Mouse (Mus musculus): ENCODE measurements around the gene Me1. TPM values are rescaled to one million over a fixed set of nuclear protein-coding genes. Genes with fewer than 3 reads are reported as not detected.

Me1 gene
- total and polyA plus RNA-seq, 3 experiments, result 307 to 1,611 (median 1,216) TPM

DNA sequence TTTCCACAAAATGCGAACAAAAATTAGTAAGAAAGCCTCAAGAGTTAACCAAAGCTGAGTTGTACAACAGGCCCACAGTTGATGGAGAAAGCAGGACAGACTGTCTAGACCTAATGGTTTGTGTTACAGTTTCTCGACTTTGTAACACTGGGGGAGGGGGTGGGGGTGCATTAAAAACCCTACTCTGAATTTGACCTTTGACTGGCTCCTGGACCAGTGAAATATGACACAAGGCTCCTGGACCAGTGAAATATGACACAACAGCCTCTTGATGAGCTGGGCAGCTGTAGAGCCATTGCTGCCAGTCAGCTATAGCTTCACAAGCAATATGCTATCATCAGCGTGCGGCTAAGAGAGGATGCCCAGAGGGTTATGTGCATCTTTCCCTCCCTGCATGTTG, 37.4 kb downstream of the Me1 start:
- no peak for DNase-seq

DNA sequence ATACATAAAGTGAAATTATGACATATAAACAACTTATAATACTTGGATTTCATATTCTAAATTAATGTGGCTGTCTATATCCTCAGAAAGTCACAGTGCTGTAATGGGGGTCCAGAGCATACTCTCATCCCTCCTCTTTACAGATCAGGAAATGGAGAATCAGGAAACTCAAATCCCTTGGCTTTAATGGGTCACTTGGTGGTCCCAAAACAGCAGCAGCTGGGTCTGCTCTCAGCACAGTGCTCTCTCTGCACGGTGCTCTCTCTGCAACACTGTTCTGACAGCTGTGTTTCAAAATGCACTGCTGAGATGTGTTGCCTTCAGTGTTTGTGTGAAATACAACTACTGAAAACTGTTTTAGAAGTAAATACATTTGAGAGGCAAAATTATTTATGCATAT, 43.6 kb downstream of the Me1 start:
- DNase-seq, result no peak

DNA sequence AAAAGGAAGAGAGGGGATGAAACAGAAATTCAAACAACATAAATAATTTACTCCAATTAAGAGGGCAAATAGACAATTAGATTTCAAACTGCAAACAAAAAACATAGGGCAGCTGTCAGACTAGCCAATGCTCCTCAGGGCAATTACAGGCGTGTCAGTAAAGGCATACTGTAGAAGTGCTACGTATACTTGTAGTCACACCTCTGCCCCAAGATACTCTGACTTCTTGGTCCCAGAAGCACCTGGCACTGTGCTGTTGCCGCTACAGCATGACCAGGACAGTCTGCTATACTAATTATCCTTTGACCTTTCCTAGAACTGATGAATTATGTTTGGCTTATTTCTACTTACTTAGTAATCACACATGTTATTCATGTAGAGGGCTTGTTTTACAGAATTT, 44.5 kb downstream of the Me1 start:
- DNase-seq, result no peak

DNA sequence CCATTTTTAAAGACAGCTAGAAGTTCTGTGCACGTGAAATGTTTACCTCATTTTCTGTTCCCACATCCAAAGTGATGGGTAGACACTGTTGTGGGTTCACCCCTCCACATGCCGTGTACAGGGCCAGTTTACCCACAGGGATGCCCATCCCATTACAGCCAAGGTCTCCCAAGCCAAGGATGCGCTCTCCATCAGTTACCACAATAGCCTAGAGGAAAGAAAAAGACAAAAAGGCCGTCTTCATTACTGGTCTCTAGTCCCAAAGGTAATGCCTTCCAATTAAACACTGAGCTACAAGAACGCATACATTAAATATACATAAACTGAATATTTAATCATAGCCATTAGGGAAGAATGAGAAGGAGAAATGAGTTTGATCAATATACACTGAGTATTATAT, 44.9 kb downstream of the Me1 start:
- no peak for DNase-seq

DNA sequence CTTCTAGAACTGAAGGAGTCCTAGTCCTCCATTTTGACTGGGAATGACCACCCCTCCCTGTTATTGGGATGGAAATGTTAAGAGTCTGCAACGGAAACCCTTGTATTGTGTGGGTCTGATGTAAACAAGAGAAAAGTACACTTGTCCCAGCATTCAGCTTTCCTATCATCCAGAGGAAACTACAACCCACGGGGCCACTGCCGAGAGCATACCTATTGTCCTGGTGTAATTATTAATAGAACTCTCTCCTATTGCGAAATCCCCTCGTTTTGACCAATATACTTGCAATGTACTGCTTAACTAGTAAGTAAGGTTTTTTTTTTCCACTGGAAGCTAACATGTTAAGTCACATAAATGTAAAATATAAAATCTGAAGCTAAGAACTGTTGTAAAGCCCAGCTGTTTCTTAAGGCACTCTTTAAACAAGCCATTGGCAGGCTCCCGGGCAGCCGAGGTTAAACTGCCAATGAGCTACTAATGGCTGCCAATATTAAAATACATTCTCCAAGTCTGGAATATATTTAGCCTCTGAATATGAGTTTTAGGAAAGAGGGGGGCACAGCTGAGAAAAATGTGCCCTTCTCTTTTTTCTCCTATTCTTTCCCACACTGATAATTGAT, 47.7 kb downstream of the Me1 start:
- no peak for DNase-seq

DNA sequence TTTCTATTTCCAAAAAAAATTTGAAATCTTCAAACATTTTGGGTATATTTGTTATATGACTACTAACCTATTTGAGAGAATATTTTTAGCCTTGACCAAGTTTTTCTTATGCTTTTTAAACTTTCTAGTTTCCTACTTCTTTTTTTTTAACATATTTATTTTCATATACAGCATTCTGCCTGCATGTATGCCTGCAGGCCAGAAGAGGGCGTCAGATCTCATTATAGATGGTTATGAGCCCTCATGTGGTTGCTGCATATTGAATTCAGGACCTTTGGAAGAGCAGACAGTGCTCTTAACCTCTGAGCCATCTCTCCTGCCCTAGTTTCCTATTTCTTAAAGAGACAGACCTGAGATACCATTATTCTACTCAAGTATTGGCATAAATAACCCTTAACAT, 48.9 kb downstream of the Me1 start:
- no peak for DNase-seq

DNA sequence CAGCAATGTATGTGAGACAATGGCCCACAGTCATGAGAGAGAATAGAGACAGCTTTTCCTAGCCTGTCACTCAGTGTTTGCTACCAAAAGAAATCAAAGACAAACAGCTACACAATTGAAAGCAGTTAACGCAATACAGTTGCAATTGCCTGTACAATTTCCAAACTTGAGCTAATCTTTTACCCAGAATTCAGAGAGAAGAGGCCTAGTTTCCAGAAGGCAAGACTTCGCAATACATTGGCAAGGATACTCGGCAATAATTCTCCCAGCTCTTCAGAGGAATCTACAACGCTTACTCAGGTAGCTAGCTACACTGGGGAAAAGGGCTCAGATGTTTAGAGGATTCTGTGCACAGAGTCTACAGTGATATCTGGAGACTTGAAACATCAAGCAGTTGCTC, 52.3 kb downstream of the Me1 start:
- no peak for DNase-seq

DNA sequence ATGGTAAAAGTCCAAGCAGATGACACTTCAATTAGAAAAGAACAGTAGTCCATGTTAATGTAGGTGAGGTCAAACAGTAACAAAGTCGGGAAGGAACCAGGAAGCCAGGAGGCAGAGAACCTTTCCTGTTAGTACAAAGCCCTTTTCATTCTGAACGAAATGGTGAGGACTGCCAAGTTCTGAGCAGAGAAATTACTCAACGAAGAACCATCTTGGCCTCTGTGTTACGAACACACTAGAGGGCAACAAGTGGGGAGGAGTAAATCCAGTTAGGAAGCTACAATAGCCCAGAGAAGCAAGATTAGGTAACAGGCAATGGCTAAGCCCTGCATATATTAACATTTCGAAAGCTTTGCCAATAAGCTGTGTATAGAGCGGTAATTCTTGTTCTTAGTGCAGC, 57.0 kb downstream of the Me1 start:
- no peak for DNase-seq

DNA sequence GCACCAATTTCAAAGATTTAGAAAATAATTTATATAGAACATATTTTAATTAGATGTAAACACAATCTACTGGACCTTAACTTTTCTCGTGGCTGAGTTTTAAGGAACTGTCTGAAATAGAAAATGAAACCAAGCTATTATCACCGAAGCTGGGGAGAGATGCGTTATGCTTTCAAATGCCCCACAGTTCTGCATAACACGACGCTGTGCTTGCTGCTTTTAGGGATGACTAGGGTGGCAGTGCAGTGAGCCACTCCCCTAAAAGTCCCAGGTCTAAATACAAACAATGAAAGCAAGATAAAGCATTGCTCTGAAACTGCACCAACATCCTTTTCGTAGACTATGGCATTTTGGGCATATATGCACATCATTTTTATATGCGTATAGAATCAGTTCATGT, 64.6 kb downstream of the Me1 start:
- DNase-seq, result no peak

DNA sequence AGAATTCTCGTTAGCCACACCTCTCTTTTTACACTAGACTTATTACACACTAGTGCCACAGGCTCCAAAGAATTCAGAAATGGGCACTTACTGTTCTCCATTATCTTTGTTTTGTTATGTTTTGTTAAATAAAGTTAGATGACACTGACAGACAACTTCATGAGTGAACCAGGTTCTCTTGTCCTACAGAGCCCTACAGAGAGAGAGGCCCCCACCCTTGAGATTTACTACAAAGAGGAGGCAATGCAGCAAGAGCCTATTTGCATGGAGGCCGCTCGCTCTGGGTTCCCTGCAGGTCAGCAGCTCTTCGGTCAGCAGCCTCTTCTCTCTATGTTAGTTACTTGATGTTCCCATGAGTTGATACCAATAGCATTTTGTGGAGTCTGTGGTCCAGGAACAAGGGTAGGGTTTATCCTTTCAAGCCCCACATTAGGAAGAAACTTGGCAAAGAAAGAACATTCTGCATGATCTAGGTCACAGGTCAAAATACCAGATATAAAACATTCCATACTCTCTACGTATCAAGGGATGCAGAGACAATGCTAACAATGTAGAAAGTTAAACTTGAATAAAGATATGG, 65.3 kb downstream of the Me1 start:
- no peak for DNase-seq

DNA sequence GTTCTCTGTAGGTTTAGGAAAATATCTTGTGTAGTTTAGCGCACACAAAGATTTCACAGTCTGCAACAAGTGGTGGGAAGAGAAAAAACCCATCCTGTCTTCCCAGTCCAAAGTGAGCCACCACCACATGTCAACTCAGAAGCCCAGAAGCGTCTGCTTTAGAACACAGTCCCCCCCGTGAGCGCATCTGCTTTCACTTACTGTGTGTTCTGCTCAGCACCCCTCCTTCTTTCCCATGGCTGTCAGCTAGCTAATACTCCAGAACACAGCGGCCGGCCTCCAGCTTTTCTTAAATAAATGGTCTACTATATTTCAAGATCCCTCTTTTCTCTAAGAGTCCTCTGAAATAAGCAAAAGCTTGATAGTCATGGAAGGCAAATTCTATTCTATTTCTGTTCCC, 66.4 kb downstream of the Me1 start:
- no peak for DNase-seq

DNA sequence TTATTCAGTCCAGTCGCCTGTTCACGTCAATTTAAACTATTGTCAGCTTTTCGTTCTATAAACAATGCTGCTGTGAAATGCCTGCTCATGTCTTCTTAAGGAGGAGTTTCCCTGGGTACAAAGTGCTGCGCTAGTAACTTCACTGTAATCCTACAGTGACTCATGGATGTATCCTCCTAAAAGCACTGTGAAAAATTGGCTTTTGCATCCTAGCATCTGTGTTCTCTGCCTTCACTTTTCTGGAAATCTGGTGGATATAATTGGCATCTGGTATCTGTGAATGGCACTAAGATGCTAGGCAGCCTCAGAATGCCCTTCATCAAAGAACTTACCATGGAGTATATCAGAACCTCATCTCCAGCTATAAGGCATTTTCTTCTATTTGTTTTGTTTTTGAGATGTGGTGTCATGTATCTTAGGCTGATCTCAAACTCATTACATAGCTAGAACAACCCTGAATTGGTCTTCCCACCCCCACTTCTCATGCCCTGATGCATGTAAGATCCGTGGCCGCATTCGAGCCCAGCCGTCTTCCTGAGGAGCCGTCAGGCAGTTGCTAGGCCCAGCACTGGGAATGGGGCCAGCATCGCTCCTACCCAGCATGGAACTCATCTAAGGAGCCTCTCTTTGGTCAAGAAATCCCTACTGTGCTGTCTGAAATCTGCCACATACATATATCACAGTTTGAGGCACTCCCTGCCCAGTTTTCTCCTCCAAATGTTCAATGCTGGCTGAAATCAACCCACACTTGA, 67.8 kb downstream of the Me1 start:
- DNase-seq, result no peak

DNA sequence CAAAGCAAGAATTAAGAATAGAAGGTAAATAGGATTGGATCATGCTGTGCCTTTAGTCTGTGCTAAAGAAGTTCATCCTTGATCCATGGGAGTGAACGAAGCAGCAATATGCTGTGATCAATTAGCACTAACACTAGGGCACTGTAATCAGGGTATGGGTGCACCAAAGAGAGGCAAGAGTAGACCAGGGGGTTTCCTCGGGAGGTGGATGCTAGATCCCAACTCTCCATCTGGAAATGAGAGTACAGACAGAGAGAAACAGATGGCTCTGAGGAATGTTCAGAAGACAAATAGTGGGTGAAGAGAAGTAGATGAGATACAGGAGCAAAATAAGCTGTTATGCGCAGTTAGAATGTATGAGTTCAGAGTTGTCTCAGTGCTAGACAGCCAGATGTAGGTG, 68.8 kb downstream of the Me1 start:
- DNase-seq, result no peak

DNA sequence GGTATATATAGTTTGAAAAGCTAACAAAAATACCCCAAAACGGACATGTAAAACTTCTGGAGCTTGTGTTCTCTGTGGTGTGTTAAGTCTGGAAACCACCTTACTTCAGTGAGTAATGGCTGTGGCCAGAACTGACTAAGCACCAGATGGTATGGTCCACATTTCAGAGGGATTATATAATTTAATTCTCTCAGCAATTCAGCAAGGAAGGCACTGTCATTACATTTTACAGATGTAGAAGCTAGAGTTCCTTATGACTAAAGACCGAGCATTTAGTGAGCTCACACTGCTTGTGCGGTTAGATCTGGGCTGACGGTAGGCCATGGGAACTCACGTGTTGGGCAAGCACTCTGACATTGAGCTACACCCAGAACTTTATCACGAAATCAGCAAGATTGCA, 71.0 kb downstream of the Me1 start:
- no peak for DNase-seq

DNA sequence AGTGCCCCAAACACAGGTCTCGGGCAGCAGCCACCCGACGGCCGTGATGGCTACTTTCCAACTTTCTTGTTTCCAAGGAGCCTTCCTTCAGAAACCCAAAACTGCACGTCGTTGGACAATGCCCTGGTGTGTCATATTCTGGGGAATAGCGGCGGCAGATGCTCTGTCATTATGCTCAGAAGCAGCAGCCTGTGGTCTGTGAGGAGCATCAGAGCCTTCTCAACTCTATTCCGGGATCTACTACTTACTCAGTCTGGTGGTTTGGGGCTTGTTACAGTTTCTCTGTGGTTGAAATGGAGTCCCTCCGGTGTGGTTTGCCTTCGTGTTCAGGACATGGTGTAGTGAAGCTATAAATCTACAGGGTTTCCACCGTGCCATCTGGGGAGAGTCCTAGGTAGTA, 71.7 kb downstream of the Me1 start:
- no peak for DNase-seq

DNA sequence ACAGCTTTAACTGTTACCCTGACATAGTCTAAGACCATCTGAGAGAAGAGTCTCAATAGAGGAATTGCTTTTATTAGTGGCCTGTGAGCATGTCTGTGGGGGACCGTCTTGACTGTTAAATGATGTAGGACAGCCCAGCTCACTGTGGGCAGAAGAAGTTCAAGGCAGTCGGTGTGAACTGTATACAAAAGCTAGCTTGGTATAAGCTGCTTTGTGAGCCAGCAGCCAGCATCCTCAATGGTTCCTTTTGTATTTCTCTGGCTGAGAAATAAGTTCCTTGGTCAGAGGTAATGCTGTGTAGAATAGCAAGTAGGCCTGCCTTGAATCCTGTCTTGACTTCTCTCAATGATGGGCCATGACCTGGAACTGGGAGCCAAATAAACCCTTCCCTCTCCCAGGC, 73.7 kb downstream of the Me1 start:
- DNase-seq, result no peak

DNA sequence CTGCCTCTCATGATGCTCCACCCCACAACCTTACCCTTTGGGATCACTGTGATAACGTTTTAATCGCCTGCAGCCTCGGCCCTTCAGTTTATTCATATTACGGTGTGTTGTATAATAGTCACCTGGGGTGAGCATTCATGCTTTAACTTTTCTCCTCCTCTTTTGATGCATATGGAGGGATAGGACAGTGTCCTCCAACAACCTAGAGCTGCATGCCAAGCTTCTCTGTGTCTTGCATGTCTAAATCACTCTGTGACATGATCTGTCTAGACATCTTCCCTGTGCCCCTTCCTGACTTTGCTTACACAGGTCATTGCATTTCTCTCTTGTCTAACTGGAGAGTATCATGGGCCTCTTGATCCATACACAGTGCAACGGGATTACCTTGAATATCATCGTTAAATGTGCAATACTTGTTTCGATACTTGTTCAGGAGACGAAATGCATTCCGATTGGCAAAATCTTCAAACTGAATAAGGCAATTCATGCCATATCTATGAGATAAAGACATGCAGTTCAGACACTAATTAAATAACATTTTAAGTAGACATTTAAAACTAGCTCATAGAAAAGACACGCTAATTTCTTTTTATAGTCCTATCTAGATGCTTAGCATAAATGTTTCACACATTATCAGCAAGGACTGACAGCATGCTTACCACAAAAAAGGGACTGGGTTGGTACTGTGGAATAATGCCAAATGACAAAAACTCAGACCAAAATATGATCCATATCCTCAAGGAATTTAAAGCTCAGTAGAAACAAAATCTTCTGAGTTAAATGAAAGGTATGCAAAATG, 76.2 kb downstream of the Me1 start:
- no peak for DNase-seq

DNA sequence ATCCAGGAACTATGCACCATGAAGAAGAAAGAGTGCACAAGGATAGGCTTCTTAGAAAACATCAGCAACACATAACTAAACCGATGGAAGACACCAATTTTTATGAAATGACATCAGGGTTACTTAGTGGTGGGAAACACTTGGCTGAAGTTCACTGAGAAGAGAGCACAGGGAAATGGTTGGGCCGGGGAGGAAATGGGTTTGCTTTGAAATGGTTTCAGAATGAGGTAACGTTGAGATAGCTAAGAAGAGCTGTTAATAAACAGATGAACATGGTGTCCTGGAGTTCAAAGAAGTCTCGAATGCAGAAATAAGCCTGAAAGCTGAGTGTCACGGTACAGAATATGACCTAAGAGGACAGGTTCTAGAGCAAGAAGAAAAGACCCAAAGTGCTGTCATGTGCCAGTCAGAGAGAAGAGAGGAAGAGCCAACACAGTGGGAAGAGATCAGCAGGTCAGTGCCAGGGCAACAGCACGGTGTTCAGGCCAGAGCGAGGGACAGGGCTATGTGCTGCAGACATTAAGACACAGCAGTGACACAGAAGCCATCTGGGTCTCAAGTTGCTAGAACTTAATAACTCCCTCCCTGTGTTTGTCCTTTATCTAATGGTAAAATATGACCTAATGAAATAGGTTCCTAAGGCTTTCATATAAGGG, 77.8 kb downstream of the Me1 start:
- no peak for DNase-seq

DNA sequence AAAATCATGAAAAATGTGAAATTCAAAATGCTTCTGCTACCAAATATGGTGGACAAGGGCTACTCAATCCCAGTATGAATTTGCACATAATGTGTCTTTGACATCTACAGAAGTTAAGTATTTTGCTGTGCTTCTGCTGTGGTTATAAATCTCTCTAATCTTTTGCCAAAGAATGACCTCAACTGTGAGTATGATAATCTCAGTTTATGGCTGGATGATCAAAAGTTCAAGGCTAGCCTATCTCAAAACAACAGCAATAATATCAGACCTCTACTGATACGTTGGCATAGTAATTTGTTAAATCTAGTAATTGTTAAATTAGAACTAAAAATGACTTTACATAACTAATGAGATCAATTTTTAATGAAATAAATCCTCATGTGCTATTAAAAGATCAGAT, 80.0 kb downstream of the Me1 start:
- no peak for DNase-seq

DNA sequence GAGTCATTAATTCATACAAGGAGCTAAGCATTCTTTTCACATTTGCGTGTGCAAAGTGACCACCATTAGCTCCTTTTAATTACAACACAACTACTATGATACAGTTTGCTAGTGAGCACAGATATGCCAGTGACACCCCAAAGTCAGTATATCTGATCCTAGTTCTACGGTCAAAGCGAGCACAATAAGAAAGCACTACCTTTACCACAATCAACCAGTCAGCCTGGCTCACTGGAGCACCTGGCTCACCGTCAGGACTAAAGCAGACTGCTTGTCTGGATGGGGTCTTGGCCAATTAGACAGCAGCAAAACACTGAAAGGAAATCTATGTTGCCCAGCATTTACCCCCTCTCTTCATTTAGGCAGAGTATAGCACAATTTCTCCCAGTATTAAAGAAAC, 83.7 kb downstream of the Me1 start:
- no peak for DNase-seq

DNA sequence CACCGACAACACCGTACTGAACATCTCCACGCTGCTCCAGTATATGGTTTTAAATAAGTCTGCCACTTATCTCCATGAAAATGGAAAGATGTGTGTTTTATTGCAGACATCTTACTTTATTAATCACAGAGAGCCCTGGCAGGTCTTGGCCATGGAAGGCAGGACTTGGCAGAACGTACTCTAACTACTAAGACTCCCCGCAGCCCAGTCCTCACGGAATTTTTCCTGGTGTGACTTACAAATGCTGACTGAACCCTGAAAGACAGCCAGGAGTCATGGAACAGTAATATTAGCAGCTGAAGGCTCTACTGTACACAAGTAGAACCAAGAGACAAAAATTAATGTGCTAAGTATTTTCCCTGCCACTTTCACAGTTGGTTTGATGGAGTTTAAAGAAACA, 90.0 kb downstream of the Me1 start:
- no peak for DNase-seq

DNA sequence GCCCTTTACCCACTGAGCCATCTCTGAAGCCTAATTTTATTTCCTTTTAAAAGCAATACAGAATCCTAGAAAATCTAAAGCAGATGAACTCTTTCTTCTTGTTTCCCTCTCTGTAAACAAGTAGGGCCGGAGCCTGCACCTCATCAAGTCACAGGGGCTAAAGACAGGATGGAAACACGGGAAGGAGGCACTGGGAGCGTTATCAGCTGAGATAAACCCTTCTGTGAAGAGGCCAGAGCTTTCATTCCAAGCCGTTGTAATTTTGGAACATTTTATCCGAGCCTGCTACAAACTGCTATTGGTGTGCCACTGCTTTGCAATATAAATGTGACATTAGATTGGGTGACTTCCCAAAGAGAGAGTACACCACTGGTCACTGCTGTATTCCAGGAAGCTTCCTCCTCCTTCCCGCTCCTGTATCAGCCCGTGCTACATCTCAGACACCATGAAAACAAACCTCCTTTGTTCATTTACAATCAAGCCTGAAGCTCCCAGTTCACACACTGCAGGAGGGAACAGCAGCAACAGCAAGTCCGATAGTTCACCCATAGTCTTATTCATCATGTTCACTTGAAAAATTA, 95.9 kb downstream of the Me1 start:
- DNase-seq, result no peak
